Mouse (Mus musculus) hindbrain, embryonic 11.5 days (tissue): ENCODE data around the gene Zfp518a. TPM values are rescaled to one million over a fixed set of nuclear protein-coding genes. Genes with fewer than 3 reads are reported as not detected.

Experiments
- ATAC-seq: fragments of 200-750 bp; cut with Nextera tagmentation; 2 replicates; pipeline ENCODE4 v1.8.0; 2017; ENCODE audit warnings: mild to moderate bottlenecking, moderate TSS enrichment, moderate library complexity; ENCODE audit not compliant: low FRiP score
- DNase-seq: peaks from one replicate; pipeline ENCODE4 v3.0.0-alpha.2; 2015; ENCODE audit warnings: low spot score
- H3K27ac ChIP-seq: fragments of 300-500 bp; sonication (generic); 2 replicates; pipeline ENCODE4 v1.5.1; 2014; ENCODE audit warnings: mild to moderate bottlenecking, low read depth, low read length
- H3K27me3 ChIP-seq: fragments of 300-500 bp; sonication (generic); 2 replicates; pipeline ENCODE4 v1.6.1; 2014; ENCODE audit warnings: mild to moderate bottlenecking, low read length, moderate library complexity, mixed read lengths; ENCODE audit not compliant: control insufficient read depth, insufficient read depth
- H3K36me3 ChIP-seq: fragments of 300-500 bp; sonication (generic); 2 replicates; pipeline ENCODE4 v1.6.1; 2014; ENCODE audit warnings: mild to moderate bottlenecking, low read length, moderate library complexity, mixed read lengths; ENCODE audit not compliant: control insufficient read depth, insufficient read depth
- H3K4me1 ChIP-seq: fragments of 300-500 bp; sonication (generic); replicated peaks from 2 replicates; pipeline ENCODE4 v1.6.1; 2014; ENCODE audit warnings: low read length, mixed read lengths; ENCODE audit not compliant: control insufficient read depth, insufficient read depth
- H3K4me2 ChIP-seq: fragments of 300-500 bp; sonication (generic); replicated peaks from 2 replicates; pipeline ENCODE4 v1.6.1; 2014; ENCODE audit warnings: mild to moderate bottlenecking, low read depth, low read length
- H3K4me3 ChIP-seq: fragments of 300-500 bp; sonication (generic); 2 replicates; pipeline ENCODE4 v1.5.1; 2014; ENCODE audit warnings: low read depth, low read length
- H3K9ac ChIP-seq: fragments of 300-500 bp; sonication (generic); 2 replicates; pipeline ENCODE4 v1.6.1; 2014; ENCODE audit warnings: low read depth, low read length
- H3K9me3 ChIP-seq: fragments of 300-500 bp; sonication (generic); 2 replicates; pipeline ENCODE4 v1.6.1; 2016; ENCODE audit warnings: low read length; ENCODE audit not compliant: control insufficient read depth
- WGBS: fragments of 180-500 bp; shearing (Covaris S2); extraction: QIAGEN DNeasy Blood & Tissue Kit; methylation state at CpG from one replicate; pipeline ENCODE4 v1.1.7; 2014; 5-methylcytosine and 5-hydroxymethylcytosine counted together
- polyA plus RNA-seq: library from polyadenylated mRNA; unstranded; fragments of >200 nt; fragmentation: Nextera tagmentation; extraction: Ambion mirVana; gene quantifications from 2 replicates; pipeline ENCODE4 v1.2.1, GENCODE M21; 2014

Zfp518a gene
- polyA plus RNA-seq, 1 experiment from 2014 or later, result 14.6 TPM

- Histone ChIP-seq H3K9me3 (no peaks in the 10 kb centered on the region), H3K36me3 (no peaks in the 10 kb centered on the region), H3K9ac (no peak overlapping the region), H3K27me3 (peaks cover 14% of the 10 kb centered on the region; the same call in 1 of the 2 replicates), H3K27ac (no peak overlapping the region), H3K4me1 (no peaks in the 10 kb centered on the region), H3K4me3 (no peak overlapping the region), H3K4me2 (no peak overlapping the region)
- ATAC-seq, result no peak
- DNase-seq, result no peak
- 85% methylated on average over 1 of the region's 1 CpGs for WGBS
Observed at GRCm38 (mm10) chr19:40888887-40889286, 5.6 kb upstream of the Zfp518a start.

- no peak for ATAC-seq
- no peak for DNase-seq
- Histone ChIP-seq H3K27ac (peak overlapping the region; percentile 91), H3K27me3 (peaks cover 8% of the 10 kb centered on the region; the same call in 1 of the 2 replicates), H3K9ac (peak overlapping the region; percentile 82), H3K9me3 (no peaks in the 10 kb centered on the region), H3K4me3 (peak overlapping the region; percentile 80), H3K4me1 (no peaks in the 10 kb centered on the region), H3K36me3 (no peaks in the 10 kb centered on the region), H3K4me2 (peak overlapping the region; percentile 61)
- whole genome bisulfite sequencing, result 37% methylated on average over 21 of the region's 21 CpGs
Observed at GRCm38 (mm10) chr19:40894071-40894506, 416 bp upstream of the Zfp518a start.

- Histone ChIP-seq H3K27me3 (peaks cover 8% of the 10 kb centered on the region; the same call in 1 of the 2 replicates), H3K4me3 (peak overlapping the region; percentile 80), H3K27ac (peak overlapping the region; percentile 91; the same call in 1 of the 2 replicates), H3K9me3 (no peaks in the 10 kb centered on the region), H3K4me1 (no peaks in the 10 kb centered on the region), H3K9ac (peak overlapping the region; percentile 82), H3K36me3 (no peaks in the 10 kb centered on the region), H3K4me2 (peak overlapping the region; percentile 61)
- DNase-seq (no peak), ATAC-seq (no peak)
- 2% methylated on average over 6 of the region's 6 CpGs for WGBS
Observed at GRCm38 (mm10) chr19:40895393-40895703, 843 bp downstream of the Zfp518a start.

- Histone ChIP-seq H3K36me3 (no peaks in the 10 kb centered on the region), H3K9ac (no peak overlapping the region), H3K4me2 (no peak overlapping the region), H3K4me3 (no peak overlapping the region), H3K27me3 (no peaks in the 10 kb centered on the region), H3K27ac (no peak overlapping the region), H3K4me1 (no peaks in the 10 kb centered on the region; the same call in 1 of the 2 replicates), H3K9me3 (no peaks in the 10 kb centered on the region)
- peak; percentile 10 for DNase-seq
- WGBS, result 72% methylated on average over 9 of the region's 9 CpGs
- no peak for ATAC-seq
Observed at GRCm38 (mm10) chr19:40931581-40932369, 37.3 kb downstream of the Zfp518a start.

GRCm38 (mm10) chr19:40935376-40935775 is 40.9 kb downstream of the Zfp518a start:
- H3K27me3 ChIP-seq, result no peaks in the 10 kb centered on the region
- H3K4me3 ChIP-seq, result no peak overlapping the region
- no peak overlapping the region for H3K27ac ChIP-seq
- WGBS, result 38% methylated on average over 8 of the region's 8 CpGs
- ATAC-seq (no peak), DNase-seq (no peak)
- H3K4me2 ChIP-seq, result no peak overlapping the region
- no peaks in the 10 kb centered on the region; the same call in 1 of the 2 replicates for H3K4me1 ChIP-seq
- H3K9ac ChIP-seq, result no peak overlapping the region
- no peaks in the 10 kb centered on the region for H3K36me3 ChIP-seq
- H3K9me3 ChIP-seq, result no peaks in the 10 kb centered on the region

GRCm38 (mm10) chr19:40936038-40936437 is 41.5 kb downstream of the Zfp518a start:
- Histone ChIP-seq H3K4me3 (no peak overlapping the region), H3K9ac (no peak overlapping the region), H3K4me1 (no peaks in the 10 kb centered on the region; the same call in 1 of the 2 replicates), H3K36me3 (no peaks in the 10 kb centered on the region), H3K9me3 (no peaks in the 10 kb centered on the region), H3K4me2 (no peak overlapping the region), H3K27ac (no peak overlapping the region), H3K27me3 (no peaks in the 10 kb centered on the region)
- DNase-seq (no peak), ATAC-seq (no peak)
- WGBS, result 33% methylated on average over 5 of the region's 5 CpGs

GRCm38 (mm10) chr19:40943552-40943951 is 49.0 kb downstream of the Zfp518a start:
- H3K27ac ChIP-seq, result no peak overlapping the region
- H3K27me3 ChIP-seq, result no peaks in the 10 kb centered on the region
- no peaks in the 10 kb centered on the region for H3K4me1 ChIP-seq
- H3K4me2 ChIP-seq, result no peak overlapping the region
- no peak for DNase-seq
- H3K36me3 ChIP-seq, result no peaks in the 10 kb centered on the region
- H3K9ac ChIP-seq, result no peak overlapping the region
- H3K4me3 ChIP-seq, result no peak overlapping the region
- ATAC-seq, result no peak
- H3K9me3 ChIP-seq, result no peaks in the 10 kb centered on the region
- WGBS, result 93% methylated on average over 7 of the region's 7 CpGs

- no peak for ATAC-seq
- no peaks in the 10 kb centered on the region for H3K36me3 ChIP-seq
Observed at GRCm38 (mm10) chr19:40946937-40947577, 52.6 kb downstream of the Zfp518a start.

GRCm38 (mm10) chr19:40958981-40959380 is 64.5 kb downstream of the Zfp518a start:
- Histone ChIP-seq H3K36me3 (no peaks in the 10 kb centered on the region), H3K27ac (no peak overlapping the region), H3K4me1 (no peaks in the 10 kb centered on the region), H3K4me3 (no peak overlapping the region), H3K4me2 (no peak overlapping the region), H3K9me3 (no peaks in the 10 kb centered on the region), H3K27me3 (no peaks in the 10 kb centered on the region), H3K9ac (no peak overlapping the region)
- WGBS, result 36% methylated on average over 1 of the region's 1 CpGs
- DNase-seq (no peak), ATAC-seq (no peak)

More at GRCm38 (mm10) chr19:40946937-40947577, 52.6 kb downstream of the Zfp518a start:
- Histone ChIP-seq H3K9me3 (no peaks in the 10 kb centered on the region), H3K4me2 (no peak overlapping the region), H3K4me3 (no peak overlapping the region), H3K9ac (no peak overlapping the region), H3K27ac (no peak overlapping the region), H3K4me1 (no peaks in the 10 kb centered on the region), H3K27me3 (no peaks in the 10 kb centered on the region)
- 85% methylated on average over 4 of the region's 4 CpGs for WGBS
- DNase-seq, result no peak
